Mouse (Mus musculus) heart, adult 2 months (tissue): ENCODE data around the gene Camk1d.

ENCODE experiments used
- CTCF ChIP-seq: fragments of 200-600 bp; IDR thresholded peaks from 2 replicates; pipeline ENCODE4 v1.8.1; 2022; ENCODE audit warnings: antibody characterized with exemption, mild to moderate bottlenecking, moderate library complexity
- EP300 ChIP-seq: fragments of 200-500 bp; IDR thresholded peaks from 2 replicates; pipeline ENCODE4 v1.6.1; 2011; ENCODE audit warnings: low read depth, low read length, control low read depth; ENCODE audit not compliant: insufficient read depth

DNA sequence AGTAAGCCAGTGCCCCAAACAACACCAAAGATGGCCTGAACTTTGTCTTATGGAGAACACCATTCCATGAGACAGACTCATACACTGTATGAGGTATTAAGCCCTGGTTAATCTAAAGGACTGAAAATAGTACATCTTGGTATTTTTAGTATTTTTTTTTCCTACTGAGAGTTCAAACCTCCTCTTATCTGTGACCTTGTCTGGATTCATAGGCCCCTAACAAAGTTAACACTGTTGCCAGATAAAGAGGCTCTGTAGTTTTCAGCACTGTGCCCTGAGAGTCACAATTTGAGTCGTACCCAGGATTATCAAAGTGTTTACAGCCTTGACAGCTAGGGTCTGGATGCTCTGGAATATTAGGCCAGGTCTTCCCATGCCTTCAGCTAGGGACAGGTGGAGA, 102.7 kb downstream of the Camk1d start:
- TF ChIP-seq EP300 (no peak), CTCF (no peak)
